Mouse (Mus musculus) MEL (cell line): ENCODE measurements around the gene Il1r2. TPM values are rescaled to one million over a fixed set of nuclear protein-coding genes. Genes with fewer than 3 reads are reported as not detected.

Source experiments
- DNase-seq: peaks from one replicate; pipeline ENCODE4 v3.0.0; 2011; ENCODE audit warnings: low read depth, low spot score
- H3K27ac ChIP-seq: 2 replicates; pipeline ENCODE4 v1.5.1; 2012; ENCODE audit warnings: low read depth, mild to moderate bottlenecking, control low read depth, low read length, moderate library complexity; ENCODE audit not compliant: control insufficient read depth
- H3K27me3 ChIP-seq, 2 experiments: fragments of 150-350 bp in 1 of 2; sonication (generic) in 1 of 2; 2 replicates each; pipeline ENCODE4 v1.6.1; 2012; ENCODE audit warnings: low read length in 2 of 2, mild to moderate bottlenecking in 2 of 2, improper control_type of control experiment in 1 of 2, moderate library complexity in 1 of 2; ENCODE audit not compliant: insufficient read depth in 2 of 2, control insufficient read depth in 1 of 2
- H3K36me3 ChIP-seq, 2 experiments: 2 replicates each; pipeline ENCODE4 v1.6.1; 2012 to 2014; ENCODE audit warnings: low read length in 2 of 2, improper control_type of control experiment in 1 of 2, inconsistent platforms in 1 of 2, mild to moderate bottlenecking in 1 of 2; ENCODE audit not compliant: insufficient read depth in 2 of 2, control insufficient read depth in 1 of 2
- H3K4me1 ChIP-seq, 2 experiments: fragments of 150-350 bp in 1 of 2; sonication (generic) in 1 of 2; 2 replicates each; pipeline ENCODE4 v1.6.1; 2012; ENCODE audit warnings: low read length in 2 of 2, improper control_type of control experiment in 1 of 2, mild to moderate bottlenecking in 1 of 2; ENCODE audit not compliant: insufficient read depth in 2 of 2, control insufficient read depth in 1 of 2
- H3K4me3 ChIP-seq, 2 experiments: fragments of 150-350 bp in 1 of 2; sonication (generic) in 1 of 2; 2 replicates each; pipeline ENCODE4 v1.5.1; 2012; ENCODE audit warnings: low read depth in 2 of 2, low read length in 2 of 2, mild to moderate bottlenecking in 2 of 2, moderate library complexity in 2 of 2, control low read depth in 1 of 2, improper control_type of control experiment in 1 of 2; ENCODE audit not compliant: control insufficient read depth in 1 of 2, insufficient read depth in 1 of 2
- H3K79me2 ChIP-seq: 2 replicates; pipeline ENCODE4 v1.6.1; 2012; ENCODE audit warnings: mild to moderate bottlenecking, low read length, moderate library complexity; ENCODE audit not compliant: control insufficient read depth, poor library complexity, insufficient read depth
- H3K9ac ChIP-seq: 2 replicates; pipeline ENCODE4 v1.6.1; 2012; ENCODE audit warnings: low read depth, mild to moderate bottlenecking, control low read depth, low read length, moderate library complexity; ENCODE audit not compliant: control insufficient read depth, poor library complexity, severe bottlenecking
- H3K9me3 ChIP-seq: fragments of 150-350 bp; sonication (generic); replicated peaks from 2 replicates; pipeline ENCODE4 v1.6.1; 2012; ENCODE audit warnings: mild to moderate bottlenecking, low read length, improper control_type of control experiment, moderate library complexity; ENCODE audit not compliant: insufficient read depth
- CHD1 ChIP-seq: IDR thresholded peaks from 2 replicates; pipeline ENCODE4 v1.6.1; 2012; ENCODE audit warnings: low read depth, mild to moderate bottlenecking, inconsistent platforms, low read length, improper control_type of control experiment
- E2F4 ChIP-seq: IDR thresholded peaks from 2 replicates; pipeline ENCODE4 v1.6.1; 2011; ENCODE audit warnings: low read depth, low read length, improper control_type of control experiment, borderline replicate concordance
- GATA1 ChIP-seq: IDR thresholded peaks from 2 replicates; pipeline ENCODE4 v1.6.1; 2011; ENCODE audit warnings: low read depth, low read length, improper control_type of control experiment
- MAZ ChIP-seq: IDR thresholded peaks from 2 replicates; pipeline ENCODE4 v1.6.1; 2012; ENCODE audit warnings: low read depth, mild to moderate bottlenecking, inconsistent platforms, low read length, improper control_type of control experiment
- MXI1 ChIP-seq: IDR thresholded peaks from 2 replicates; pipeline ENCODE4 v1.6.1; 2011; ENCODE audit warnings: mild to moderate bottlenecking, low read depth, low read length, improper control_type of control experiment
- MYB ChIP-seq: IDR thresholded peaks from 2 replicates; pipeline ENCODE4 v1.6.1; 2011; ENCODE audit warnings: mild to moderate bottlenecking, low read depth, low read length, improper control_type of control experiment
- MYC ChIP-seq: IDR thresholded peaks from 2 replicates; pipeline ENCODE4 v1.6.1; 2011; ENCODE audit warnings: low read depth, mild to moderate bottlenecking, low read length, improper control_type of control experiment, moderate library complexity
- NELFE ChIP-seq: IDR thresholded peaks from 2 replicates; pipeline ENCODE4 v1.6.1; 2011; ENCODE audit warnings: low read depth, low read length, improper control_type of control experiment
- NRF1 ChIP-seq: IDR thresholded peaks from 2 replicates; pipeline ENCODE4 v1.6.1; 2014; ENCODE audit warnings: low read depth, mild to moderate bottlenecking, inconsistent platforms, low read length, improper control_type of control experiment, moderate library complexity; ENCODE audit not compliant: poor library complexity, insufficient read depth, severe bottlenecking
- RCOR1 ChIP-seq: IDR thresholded peaks from 2 replicates; pipeline ENCODE4 v1.6.1; 2012; ENCODE audit warnings: low read depth, mild to moderate bottlenecking, inconsistent platforms, low read length, improper control_type of control experiment
- TAL1 ChIP-seq: IDR thresholded peaks from 2 replicates; pipeline ENCODE4 v1.6.1; 2012; ENCODE audit warnings: mild to moderate bottlenecking, inconsistent platforms, low read length, moderate library complexity, mixed read lengths
- TBP ChIP-seq: IDR thresholded peaks from 2 replicates; pipeline ENCODE4 v1.8.0; 2011; ENCODE audit warnings: low read depth, low read length, improper control_type of control experiment
- TCF12 ChIP-seq: IDR thresholded peaks from 2 replicates; pipeline ENCODE4 v1.6.1; 2014; ENCODE audit warnings: low read depth, mild to moderate bottlenecking, inconsistent platforms, low read length, improper control_type of control experiment, moderate library complexity
- UBTF ChIP-seq: IDR thresholded peaks from 2 replicates; pipeline ENCODE4 v1.6.1; 2012; ENCODE audit warnings: low read depth, mild to moderate bottlenecking, inconsistent platforms, low read length, improper control_type of control experiment, moderate library complexity, borderline replicate concordance; ENCODE audit not compliant: insufficient read depth
- USF2 ChIP-seq, 2 experiments: IDR thresholded peaks; 2 replicates each; pipeline ENCODE4 v1.6.1; 2011 to 2012; ENCODE audit warnings: improper control_type of control experiment in 2 of 2, low read length in 2 of 2, borderline replicate concordance in 1 of 2, inconsistent platforms in 1 of 2, low read depth in 1 of 2, mild to moderate bottlenecking in 1 of 2; ENCODE audit not compliant: insufficient read depth in 1 of 2
- ZKSCAN1 ChIP-seq: IDR thresholded peaks from 2 replicates; pipeline ENCODE4 v1.6.1; 2012; ENCODE audit warnings: low read depth, mild to moderate bottlenecking, inconsistent platforms, low read length, improper control_type of control experiment, moderate library complexity
- ZNF384 ChIP-seq: IDR thresholded peaks from 2 replicates; pipeline ENCODE4 v1.6.1; 2012; ENCODE audit warnings: low read depth, mild to moderate bottlenecking, inconsistent platforms, low read length, improper control_type of control experiment
- polyA plus RNA-seq, 2 experiments: library from polyadenylated mRNA; stranded (reverse) in 1 of 2; unstranded in 1 of 2; fragments of >175 nt in 1 of 2; fragments of >200 nt in 1 of 2; gene quantifications; 2 replicates each; pipeline versions ENCODE4 v1.2.1 to v1.2.4; 2012; ENCODE audit warnings: low replicate concordance in 2 of 2, low read depth in 1 of 2; ENCODE audit not compliant: insufficient read length in 2 of 2, insufficient read depth in 1 of 2, missing spikeins in 1 of 2
- total RNA-seq: library from RNA; depleted of rRNA; stranded (reverse); fragments of 300-350 nt; gene quantifications from 2 replicates; pipeline ENCODE4 v1.2.3, GENCODE M21; 2012

The Il1r2 gene
- total and polyA plus RNA-seq, 3 experiments = not detected

GRCm38 (mm10) chr1:40030976-40031356 is 42.9 kb upstream of the Il1r2 start:
- TF ChIP-seq NELFE (no peak), MAZ (no peak), NRF1 (no peak), ZKSCAN1 (no peak), ZNF384 (no peak), UBTF (no peak), MXI1 (no peak), MYB (no peak), MYC (no peak)
- Histone ChIP-seq H3K27me3 (no peaks in the 10 kb centered on the region), H3K36me3 (no peaks in the 10 kb centered on the region), H3K4me1 (no peaks in the 10 kb centered on the region), H3K4me3 (no peak overlapping the region), H3K9me3 (no peaks in the 10 kb centered on the region), H3K9ac (no peak overlapping the region), H3K79me2 (no peaks in the 10 kb centered on the region), H3K27ac (no peak overlapping the region)
- DNase-seq = no peak

GRCm38 (mm10) chr1:40031626-40032025 is 42.3 kb upstream of the Il1r2 start:
- H3K79me2 ChIP-seq = no peaks in the 10 kb centered on the region
- H3K4me1 ChIP-seq = no peaks in the 10 kb centered on the region
- no peak for DNase-seq
- H3K27me3 ChIP-seq = no peaks in the 10 kb centered on the region
- H3K9me3 ChIP-seq = no peaks in the 10 kb centered on the region
- no peaks in the 10 kb centered on the region for H3K36me3 ChIP-seq
- H3K9ac ChIP-seq = no peak overlapping the region
- no peak overlapping the region for H3K27ac ChIP-seq
- no peak overlapping the region for H3K4me3 ChIP-seq
- TF ChIP-seq TBP (no peak), USF2 (IDR thresholded peaks at IDR 0.05; ENCODE audit: borderline replicate concordance in 1 of 2, insufficient read depth in 1 of 2, low read depth in 1 of 2, low read length in 2 of 2) (no peak), TAL1 (no peak), RCOR1 (no peak), E2F4 (no peak)

- Histone ChIP-seq H3K9me3 (no peaks in the 10 kb centered on the region), H3K4me1 (no peaks in the 10 kb centered on the region), H3K27me3 (no peaks in the 10 kb centered on the region), H3K79me2 (no peaks in the 10 kb centered on the region), H3K9ac (no peak overlapping the region), H3K4me3 (no peak overlapping the region), H3K36me3 (no peaks in the 10 kb centered on the region), H3K27ac (no peak overlapping the region)
- TF ChIP-seq E2F4 = no peak
- no peak for TF ChIP-seq GATA1
- TF ChIP-seq TCF12 = no peak
- TF ChIP-seq ZKSCAN1 = no peak
- no peak for TF ChIP-seq CHD1
- no peak for DNase-seq
Measured at GRCm38 (mm10) chr1:40033315-40033714, 40.6 kb upstream of the Il1r2 start.
